Mouse (Mus musculus): ENCODE measurements around the gene Ube4b.
"Not testable (repeated sequence)": the region's sequence is repeated elsewhere in the genome, so short reads cannot be mapped to it uniquely, and the experiment has no call there.

The Ube4b gene

DNA sequence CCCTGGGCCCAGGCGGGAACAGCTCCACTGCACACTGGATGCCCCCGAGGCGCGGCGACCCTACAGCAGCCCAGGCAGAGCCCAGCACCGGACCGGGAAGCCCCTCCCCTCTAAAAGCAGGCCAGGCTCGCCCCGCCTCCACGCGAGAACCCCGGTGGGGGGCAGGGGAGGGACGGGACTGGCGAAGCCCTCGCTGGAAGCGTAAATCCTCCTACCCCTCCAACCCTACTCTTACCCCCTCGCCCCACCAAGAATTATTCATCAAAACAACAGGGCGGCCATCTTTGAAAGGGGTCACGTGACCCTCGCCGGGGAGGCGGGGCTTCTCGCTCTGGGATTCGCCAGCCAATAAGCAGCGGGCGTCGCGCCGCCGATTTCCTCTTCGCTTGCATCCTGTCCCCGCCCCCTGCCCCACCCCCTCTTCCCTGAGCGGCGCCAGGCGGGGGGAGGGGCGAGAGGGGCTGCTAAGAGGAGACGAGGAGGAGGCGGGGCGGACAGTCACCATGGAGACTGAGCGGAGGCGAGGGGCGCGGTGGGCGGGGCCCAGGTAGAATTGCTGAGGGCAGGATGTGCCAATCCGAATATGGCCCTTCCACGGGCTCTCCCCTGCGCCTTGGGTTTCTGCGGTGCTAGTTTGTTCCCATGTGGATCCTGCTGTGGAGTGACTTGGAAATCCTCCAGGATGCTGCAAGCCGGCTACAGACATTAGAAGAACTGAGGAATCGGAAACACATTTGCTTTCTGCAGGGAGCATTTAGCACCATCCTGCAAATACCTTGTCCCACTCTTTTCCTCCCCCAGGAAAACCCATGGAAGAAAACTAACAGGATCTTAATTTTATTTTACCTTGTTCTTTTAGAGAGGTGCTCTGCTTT lies at the start of gene Ube4b:
Gene Ube4b (minus strand): TSS at position 425 of the 875 bp plus-strand sequence.
- DNase-seq: peak; percentile 96

- no peak for DNase-seq
These were observed 48.5 kb upstream of the Ube4b start for GRCm38 (mm10) chr4:149475096-149475495.

GRCm38 (mm10) chr4:149469557-149469956 lies 43.0 kb upstream of the Ube4b start:
- no peak for DNase-seq

DNA sequence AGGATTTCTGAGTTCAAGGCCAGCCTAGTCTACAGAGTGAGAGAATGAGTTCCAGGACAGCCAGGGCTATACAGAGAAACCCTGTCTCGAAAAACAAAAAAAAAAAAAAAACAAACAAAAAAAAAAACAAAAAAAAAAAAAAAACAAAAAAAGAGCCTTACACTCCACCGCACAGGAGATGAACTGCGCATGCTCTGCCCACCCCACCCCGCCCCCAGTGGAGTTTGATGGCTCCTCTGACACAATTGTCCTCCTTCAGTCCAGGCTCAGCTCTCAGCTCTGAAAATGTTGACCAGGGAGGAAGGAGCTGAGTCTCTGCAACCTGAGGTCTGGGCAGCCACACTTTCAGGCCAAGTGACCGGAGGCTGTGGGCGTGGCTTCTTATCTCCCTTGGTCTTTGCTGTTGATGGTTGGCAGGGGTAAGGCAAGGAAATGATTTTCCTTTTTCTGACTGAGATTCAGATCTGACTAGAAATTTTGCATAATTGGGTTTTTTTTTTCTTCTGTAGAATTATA lies 36.9 kb upstream of the Ube4b start:
- DNase-seq: no peak

- no peak for DNase-seq
These were observed 35.9 kb upstream of the Ube4b start for GRCm38 (mm10) chr4:149462305-149462971.

- DNase-seq: no peak
These were observed 35.2 kb upstream of the Ube4b start for GRCm38 (mm10) chr4:149461579-149462304.

DNA sequence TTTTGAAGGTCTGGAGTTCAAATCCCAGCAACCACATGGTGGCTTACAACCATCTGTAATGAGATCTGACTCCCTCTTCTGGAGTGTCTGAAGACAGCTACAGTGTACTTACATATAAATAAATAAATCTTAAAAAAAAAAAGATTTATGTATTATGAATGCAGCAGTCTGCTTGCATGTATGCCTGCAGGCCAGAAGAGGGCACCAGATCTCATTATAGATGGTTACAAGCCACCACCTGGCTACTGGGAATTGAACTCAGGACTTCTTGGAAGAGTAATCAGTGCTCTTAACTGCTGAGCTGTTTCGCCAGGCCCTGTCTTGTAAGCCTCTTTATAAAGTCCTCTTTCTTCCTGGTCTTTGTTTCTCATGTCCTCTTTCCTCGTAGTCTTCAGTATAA lies 33.9 kb upstream of the Ube4b start:
- not testable (repeated sequence) for DNase-seq

DNA sequence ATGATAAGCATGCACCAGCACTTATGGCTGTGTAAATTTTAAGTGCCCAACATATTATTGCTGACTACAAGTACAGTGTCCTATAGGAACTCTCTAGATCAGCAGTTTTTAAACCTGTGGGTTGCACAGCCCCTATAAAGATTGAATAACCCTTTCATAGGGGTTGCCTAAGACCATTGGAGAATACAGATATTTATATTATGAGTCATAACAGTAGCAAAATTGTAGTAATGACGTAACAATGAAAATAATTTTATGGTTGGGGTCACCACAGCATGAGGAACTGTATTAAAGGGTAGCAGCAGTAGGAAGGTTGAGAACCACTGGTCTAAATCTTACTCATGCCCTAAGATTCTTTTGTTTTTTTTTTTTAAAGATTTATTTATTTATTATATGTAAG lies 32.9 kb upstream of the Ube4b start:
- DNase-seq: no peak

GRCm38 (mm10) chr4:149458526-149458925 lies 32.0 kb upstream of the Ube4b start:
- DNase-seq: no peak

GRCm38 (mm10) chr4:149457831-149458430 lies 31.4 kb upstream of the Ube4b start:
- DNase-seq: no peak

- DNase-seq: not testable (repeated sequence)
These were observed 30.6 kb upstream of the Ube4b start for GRCm38 (mm10) chr4:149457163-149457562.

- no peak for DNase-seq
These were observed 28.3 kb upstream of the Ube4b start, which contains the start of gene Rbp7 for GRCm38 (mm10) chr4:149454879-149455278. Gene Rbp7 (minus strand): TSS chr4:149454978.

DNA sequence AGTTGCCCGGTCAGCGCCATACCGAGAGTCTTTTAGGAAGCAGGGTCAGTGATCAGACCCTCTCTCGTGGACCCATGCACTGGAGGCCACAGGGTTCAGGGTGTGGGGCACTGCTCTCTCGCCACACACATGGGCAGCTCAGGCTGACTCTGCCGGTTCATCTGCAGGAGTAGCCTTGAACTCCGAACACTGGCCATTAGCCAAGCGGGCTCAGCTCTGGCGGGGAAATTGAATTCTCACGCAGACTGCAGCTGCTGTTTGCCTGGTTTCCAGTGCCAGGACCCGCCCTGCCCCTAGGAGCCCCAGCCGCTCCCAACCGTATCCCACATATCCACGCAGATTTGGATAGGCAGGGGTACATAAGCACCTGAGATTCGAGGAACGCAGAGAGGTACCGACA lies 27.7 kb upstream of the Ube4b start:
- no peak for DNase-seq

- peak; percentile 40 to 49 for DNase-seq
These were observed 27.1 kb upstream of the Ube4b start for GRCm38 (mm10) chr4:149453656-149454055.

- DNase-seq: no peak
These were observed 24.1 kb upstream of the Ube4b start for GRCm38 (mm10) chr4:149450636-149451035.

- no peak for DNase-seq
These were observed 19.8 kb upstream of the Ube4b start for GRCm38 (mm10) chr4:149446309-149446708.

DNA sequence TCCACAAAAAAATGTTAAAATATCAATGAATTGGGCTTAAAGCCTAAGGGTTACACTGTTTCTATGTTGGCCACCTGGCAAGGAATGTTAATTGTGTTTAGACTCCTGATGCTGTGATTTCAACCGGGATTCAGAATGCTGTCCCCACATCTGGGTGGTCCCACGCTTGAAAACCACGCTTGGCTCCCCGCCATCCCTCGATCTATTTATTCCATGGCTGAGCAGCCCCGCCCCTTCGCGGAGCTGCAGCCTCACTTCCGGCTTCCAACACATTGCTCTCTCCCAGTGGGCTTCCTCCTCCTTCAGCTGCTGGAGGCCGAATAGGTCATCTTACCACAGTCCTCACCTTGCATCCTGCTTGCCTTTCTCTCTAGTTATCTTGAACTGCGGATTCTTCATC lies 19.3 kb upstream of the Ube4b start:
- no peak for DNase-seq

- DNase-seq: peak; percentile 83
These were observed 18.6 kb upstream of the Ube4b start for GRCm38 (mm10) chr4:149444964-149445701.

- DNase-seq: no peak
These were observed 17.9 kb upstream of the Ube4b start for GRCm38 (mm10) chr4:149444465-149444864.

GRCm38 (mm10) chr4:149442436-149442835 lies 15.9 kb upstream of the Ube4b start:
- no peak for DNase-seq

DNA sequence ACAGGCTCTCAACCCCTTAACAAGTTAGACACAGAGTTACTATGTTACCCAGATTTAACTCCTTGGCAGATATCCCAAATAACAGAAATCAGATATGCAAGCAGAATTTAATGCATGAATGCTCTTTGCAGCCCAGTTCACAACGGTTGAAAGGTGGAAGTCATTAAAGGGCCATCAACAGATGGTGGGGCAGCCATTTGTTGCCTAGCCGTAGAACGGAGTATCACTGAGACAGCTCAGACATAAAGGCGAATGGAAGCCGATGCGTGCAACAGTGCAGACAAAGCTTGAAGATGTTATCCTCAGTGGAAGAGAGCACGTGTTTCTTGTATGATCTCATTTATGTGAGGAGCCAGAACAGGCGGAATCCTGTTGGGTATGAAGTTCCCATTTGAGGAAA lies 14.0 kb upstream of the Ube4b start:
- DNase-seq: no peak

- not testable (repeated sequence) for DNase-seq
These were observed 5.3 kb upstream of the Ube4b start for GRCm38 (mm10) chr4:149431887-149432286.

Measured in B cell, adult 2 months (primary cell).